Mouse (Mus musculus) cortical plate, adult 2 months (tissue): Measurements from ENCODE around the gene Ankra2.

Experiments used
- CTCF ChIP-seq: fragments of 200-500 bp; IDR thresholded peaks from 2 replicates; pipeline ENCODE4 v1.5.1; 2011; ENCODE audit warnings: mild to moderate bottlenecking, control low read depth, low read length; ENCODE audit not compliant: insufficient read depth; ENCODE audit errors: extremely low read depth
- POLR2A ChIP-seq: fragments of 200-500 bp; IDR thresholded peaks from 2 replicates; pipeline ENCODE4 v1.6.1; 2011; ENCODE audit warnings: mild to moderate bottlenecking, low read length, control low read depth; ENCODE audit not compliant: insufficient read depth; ENCODE audit errors: extremely low read depth

- TF ChIP-seq CTCF (no peak), POLR2A (no peak)
These were observed 18.1 kb upstream of the Ankra2 start for GRCm38 (mm10) chr13:98244571-98245350.
